Mouse (Mus musculus) urinary bladder, postnatal 25 days (tissue): ENCODE data around the gene Cd93.

Experiments used
- DNase-seq: peaks from one replicate; pipeline ENCODE4 v3.0.0; 2022; ENCODE audit warnings: low spot score

The Cd93 gene

GRCm38 (mm10) chr2:148442172-148442571, 1.2 kb downstream of the Cd93 start:
- no peak for DNase-seq

GRCm38 (mm10) chr2:148441421-148441820, 1.9 kb downstream of the Cd93 start:
- DNase-seq: no peak

GRCm38 (mm10) chr2:148439691-148440276, 3.6 kb downstream of the Cd93 start:
- no peak for DNase-seq

- no peak for DNase-seq
These were observed 7.1 kb downstream of the Cd93 start for GRCm38 (mm10) chr2:148436285-148436684.

- DNase-seq: no peak
These were observed 11.0 kb downstream of the Cd93 start for GRCm38 (mm10) chr2:148432346-148432745.

GRCm38 (mm10) chr2:148430941-148431340, 12.4 kb downstream of the Cd93 start:
- no peak for DNase-seq

- no peak for DNase-seq
These were observed 14.3 kb downstream of the Cd93 start for GRCm38 (mm10) chr2:148429001-148429505.

GRCm38 (mm10) chr2:148428523-148428922, 14.8 kb downstream of the Cd93 start:
- DNase-seq: no peak

- no peak for DNase-seq
These were observed 15.8 kb downstream of the Cd93 start for GRCm38 (mm10) chr2:148427553-148427952.

- DNase-seq: no peak
These were observed 17.5 kb downstream of the Cd93 start for GRCm38 (mm10) chr2:148425709-148426382.

- no peak for DNase-seq
These were observed 21.7 kb downstream of the Cd93 start for GRCm38 (mm10) chr2:148421706-148422105.

- DNase-seq: no peak
These were observed 22.3 kb downstream of the Cd93 start for GRCm38 (mm10) chr2:148421112-148421511.

GRCm38 (mm10) chr2:148419776-148420175, 23.6 kb downstream of the Cd93 start:
- no peak for DNase-seq

- DNase-seq: no peak
These were observed 24.2 kb downstream of the Cd93 start for GRCm38 (mm10) chr2:148419151-148419550.

GRCm38 (mm10) chr2:148409821-148410220, 33.5 kb downstream of the Cd93 start:
- no peak for DNase-seq

- peak; percentile 78 for DNase-seq
These were observed 34.2 kb downstream of the Cd93 start for GRCm38 (mm10) chr2:148409141-148409540.

- DNase-seq: no peak
These were observed 34.6 kb downstream of the Cd93 start for GRCm38 (mm10) chr2:148408761-148409120.

GRCm38 (mm10) chr2:148407870-148408760, 35.2 kb downstream of the Cd93 start, which contains the start of gene Thbd:
Thbd (minus strand) TSS chr2:148408188.
- DNase-seq: peak; percentile 53

- peak; percentile 44 for DNase-seq
These were observed 36.1 kb downstream of the Cd93 start for GRCm38 (mm10) chr2:148406971-148407869.

GRCm38 (mm10) chr2:148406160-148406970, 37.0 kb downstream of the Cd93 start:
- DNase-seq: no peak

GRCm38 (mm10) chr2:148404906-148405305, 38.5 kb downstream of the Cd93 start:
- no peak for DNase-seq
